Mouse (Mus musculus) adrenal gland, postnatal 14 days (tissue): Measurements from ENCODE around the gene 2810408A11Rik. TPM values are rescaled to one million over a fixed set of nuclear protein-coding genes. Genes with fewer than 3 reads are reported as not detected.
"Not testable (repeated sequence)": the region's sequence is repeated elsewhere in the genome, so short reads cannot be mapped to it uniquely, and the experiment has no call there.

Experiments
- DNase-seq: peaks from one replicate; pipeline ENCODE4 v3.0.0; 2021; ENCODE audit warnings: mixed read lengths
- total RNA-seq: library from RNA; stranded (reverse); gene quantifications from 2 replicates; pipeline ENCODE4 v1.2.3, GENCODE M21; 2021

The 2810408A11Rik gene
- total RNA-seq, 1 experiment from 2014 or later, result 1.8 TPM

DNA sequence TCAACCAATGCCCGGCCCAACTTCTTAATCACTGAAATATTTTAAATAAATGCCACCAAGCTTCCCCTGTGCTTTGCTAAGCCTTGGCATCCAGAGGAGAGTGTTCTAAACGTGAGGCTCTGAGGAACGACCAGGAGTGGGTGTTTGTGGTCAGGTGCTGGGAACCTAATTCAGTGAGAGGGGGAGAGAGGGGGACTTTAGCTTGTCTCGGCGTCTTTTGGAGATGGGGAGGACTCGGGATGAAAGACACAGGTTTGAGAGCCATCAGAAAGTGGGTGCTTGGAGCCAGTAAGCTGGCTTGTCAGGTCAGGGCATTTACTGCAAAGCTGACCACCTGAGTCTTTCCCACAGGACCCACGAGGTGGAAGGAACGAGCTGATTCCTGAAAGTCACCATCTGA, 31.0 kb upstream of the 2810408A11Rik start:
- DNase-seq, result no peak

DNA sequence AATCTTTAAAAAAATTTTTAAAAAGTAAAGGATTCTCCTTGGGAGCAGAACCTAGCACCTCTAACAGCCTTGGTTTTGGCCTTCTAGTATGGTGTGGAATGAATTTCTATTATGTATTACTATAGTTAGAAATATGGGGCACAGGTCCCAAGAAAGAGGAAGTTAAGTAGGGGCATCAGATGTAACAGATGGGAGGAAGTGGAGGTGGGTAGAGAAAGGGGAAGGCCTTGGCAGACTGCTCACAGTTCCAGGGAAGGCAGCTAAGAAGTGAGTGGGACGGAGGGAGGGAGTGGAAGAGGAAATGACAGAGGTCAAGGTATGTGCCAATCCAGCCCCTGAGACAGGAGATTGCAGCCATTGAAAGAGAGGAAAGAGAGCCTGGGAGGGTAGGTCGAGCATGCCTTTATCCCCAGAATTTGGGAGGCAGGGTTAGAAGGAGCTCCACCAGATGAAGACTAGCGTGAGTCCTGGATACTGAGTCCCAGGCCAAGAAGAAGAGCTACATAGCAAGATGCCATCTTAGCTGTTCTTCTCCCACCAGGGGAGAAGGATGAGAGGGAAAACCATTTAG, 30.3 kb upstream of the 2810408A11Rik start:
- DNase-seq, result no peak

DNA sequence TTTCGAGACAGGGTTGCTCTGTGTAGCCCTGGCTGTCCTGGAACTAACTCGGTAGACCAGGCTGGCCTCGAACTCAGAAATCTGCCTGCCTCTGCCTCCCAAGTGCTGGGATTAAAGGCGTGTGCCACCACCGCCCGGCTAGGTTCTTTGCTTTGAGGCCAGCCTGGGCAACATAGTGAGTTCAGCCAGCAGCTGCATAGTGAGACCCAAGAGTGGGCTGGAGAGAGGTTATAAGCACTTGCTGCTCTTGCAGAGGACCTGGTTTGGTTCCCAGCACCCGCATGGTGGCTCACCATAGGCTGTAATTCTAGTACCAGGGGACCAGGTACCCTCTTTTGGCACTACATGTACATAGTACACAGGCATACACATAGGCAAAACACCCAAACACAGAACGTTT, 29.4 kb upstream of the 2810408A11Rik start:
- DNase-seq, result not testable (repeated sequence)

DNA sequence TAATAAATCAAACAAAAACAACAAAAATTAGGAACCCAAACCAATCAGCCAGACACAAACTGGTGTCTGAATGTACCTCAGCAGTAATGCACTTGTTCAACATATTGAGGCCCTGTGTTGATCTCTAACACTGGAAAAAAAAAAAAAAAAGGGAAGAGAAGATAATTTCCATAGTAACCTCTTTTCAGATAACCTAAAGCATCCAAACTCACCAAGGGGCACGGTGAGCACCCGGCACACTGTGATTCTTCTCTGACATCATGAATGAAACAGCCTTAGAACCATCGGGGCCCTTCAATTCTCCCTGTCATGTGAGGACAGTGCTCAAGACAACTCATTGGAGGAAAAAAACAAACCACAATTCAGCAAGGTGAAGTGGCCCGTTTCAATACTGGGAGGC, 28.9 kb upstream of the 2810408A11Rik start:
- DNase-seq, result no peak

DNA sequence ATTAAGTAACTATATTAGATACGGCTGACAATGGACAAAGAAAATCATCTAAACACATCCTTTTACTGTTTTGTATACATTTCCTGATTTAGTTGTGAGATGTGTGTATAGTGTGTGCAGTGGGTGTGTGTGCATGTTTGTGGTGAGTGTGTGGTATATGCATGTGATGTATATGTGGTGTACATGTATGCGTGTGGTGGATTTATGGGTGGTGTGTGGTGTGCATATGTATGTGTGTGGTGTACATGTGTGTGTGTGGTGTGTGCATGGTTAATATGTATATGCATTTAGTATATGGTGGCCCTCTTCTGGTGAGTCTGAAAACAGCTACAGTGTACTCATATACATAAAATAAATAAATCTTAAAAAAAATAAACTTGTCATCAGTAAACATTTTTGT, 26.7 kb upstream of the 2810408A11Rik start:
- DNase-seq, result no peak

DNA sequence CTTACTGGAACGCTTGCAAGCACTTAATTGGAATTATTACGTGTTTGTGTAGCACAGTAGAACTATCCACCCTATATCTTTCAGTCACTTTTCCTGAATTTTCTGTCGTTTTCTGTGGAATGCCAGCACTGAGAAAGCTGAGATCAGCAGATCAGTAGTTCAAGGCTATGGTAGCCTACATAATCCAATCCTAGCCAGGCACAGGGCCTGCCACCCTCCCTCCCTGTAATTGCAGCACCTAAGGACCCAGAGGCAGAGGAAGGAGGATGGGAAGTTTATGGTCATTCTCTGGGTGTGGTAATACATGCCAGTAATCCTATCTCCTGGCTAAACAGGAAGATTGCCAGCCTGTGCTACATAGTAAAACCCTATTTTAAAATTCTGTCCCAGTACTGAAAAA, 22.0 kb upstream of the 2810408A11Rik start:
- peak; percentile 23 for DNase-seq

DNA sequence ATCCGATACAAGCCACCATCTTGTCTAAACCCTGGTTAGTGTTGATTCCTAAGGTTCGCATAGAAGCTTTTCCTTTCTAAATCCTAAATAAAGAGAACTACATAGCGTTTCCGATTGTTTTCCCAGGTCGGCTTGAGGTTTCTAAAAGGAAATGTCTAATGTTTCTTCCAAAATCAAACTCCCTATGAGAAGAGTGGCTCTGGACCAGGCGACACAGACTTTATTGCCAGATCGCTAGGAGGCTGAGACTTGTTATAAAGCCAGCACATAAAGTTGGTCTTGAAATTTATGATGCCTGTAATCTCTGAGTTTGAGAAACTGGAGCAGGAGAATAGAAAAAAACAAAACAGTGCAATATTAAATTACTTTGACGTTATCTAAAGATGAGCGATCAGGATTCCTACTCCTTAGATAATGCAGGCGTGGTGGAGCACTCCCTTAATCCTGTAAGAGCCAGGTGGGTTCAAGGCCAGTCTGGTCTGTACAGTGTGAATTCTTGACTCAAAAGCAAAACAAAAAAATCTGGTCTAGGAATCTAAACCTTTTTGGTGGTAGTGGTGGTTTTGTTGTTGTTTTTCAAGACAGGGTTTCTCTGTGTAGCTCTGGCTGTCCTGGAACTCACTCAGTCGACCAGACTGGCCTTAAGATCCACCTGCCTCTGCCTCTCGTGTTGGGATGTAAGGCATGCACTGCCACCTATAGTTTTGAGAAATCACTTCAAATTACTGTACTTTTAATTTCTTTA, 21.4 kb upstream of the 2810408A11Rik start:
- DNase-seq, result peak; percentile 30

DNA sequence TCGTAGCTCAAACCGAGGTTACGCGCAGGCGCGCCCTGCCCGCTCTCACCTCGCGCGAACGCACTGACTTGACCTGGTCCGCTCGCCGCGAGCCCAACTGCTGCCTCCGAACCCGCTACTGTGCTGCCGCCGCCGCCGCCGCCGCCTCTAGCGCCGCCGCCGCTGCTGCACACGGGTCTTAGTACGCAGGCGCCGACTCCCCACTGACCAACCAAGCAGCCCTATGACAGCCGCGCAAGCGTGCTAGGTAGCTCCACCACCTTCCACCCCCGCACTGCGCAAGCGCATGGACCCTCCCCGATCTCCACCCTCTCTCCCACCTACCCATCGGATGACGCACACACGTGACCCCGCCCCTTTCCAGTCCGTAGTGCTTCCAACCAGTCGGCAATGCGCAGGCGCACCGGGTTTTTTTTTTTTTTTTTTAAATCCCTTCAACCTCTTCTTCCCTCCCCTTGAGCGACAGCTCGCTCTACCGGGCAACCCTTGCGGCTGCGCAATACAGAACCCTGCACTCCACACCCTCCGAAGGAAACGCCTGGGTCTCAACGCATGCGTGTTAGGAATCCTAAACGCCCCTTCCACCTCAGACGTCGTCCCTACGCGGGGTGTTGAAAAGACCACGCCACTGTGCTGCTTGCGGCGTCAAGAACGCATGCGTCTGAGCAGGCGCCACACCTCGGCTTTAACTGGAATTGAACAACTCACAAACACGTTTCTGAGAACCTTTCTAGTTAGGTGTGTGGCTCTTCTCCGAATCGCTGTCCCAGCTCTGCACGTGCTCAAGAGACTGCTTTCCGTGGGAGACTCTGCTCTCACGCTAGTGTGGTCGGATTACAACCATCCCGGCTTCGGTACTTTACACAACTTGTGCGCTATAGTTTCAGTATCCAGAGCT, 20.6 kb upstream of the 2810408A11Rik start, which contains the start of gene Eif5a:
TSS of gene Eif5a (minus strand) at position 845 of the 898 bp plus-strand sequence.
- peak; percentile 100 for DNase-seq

DNA sequence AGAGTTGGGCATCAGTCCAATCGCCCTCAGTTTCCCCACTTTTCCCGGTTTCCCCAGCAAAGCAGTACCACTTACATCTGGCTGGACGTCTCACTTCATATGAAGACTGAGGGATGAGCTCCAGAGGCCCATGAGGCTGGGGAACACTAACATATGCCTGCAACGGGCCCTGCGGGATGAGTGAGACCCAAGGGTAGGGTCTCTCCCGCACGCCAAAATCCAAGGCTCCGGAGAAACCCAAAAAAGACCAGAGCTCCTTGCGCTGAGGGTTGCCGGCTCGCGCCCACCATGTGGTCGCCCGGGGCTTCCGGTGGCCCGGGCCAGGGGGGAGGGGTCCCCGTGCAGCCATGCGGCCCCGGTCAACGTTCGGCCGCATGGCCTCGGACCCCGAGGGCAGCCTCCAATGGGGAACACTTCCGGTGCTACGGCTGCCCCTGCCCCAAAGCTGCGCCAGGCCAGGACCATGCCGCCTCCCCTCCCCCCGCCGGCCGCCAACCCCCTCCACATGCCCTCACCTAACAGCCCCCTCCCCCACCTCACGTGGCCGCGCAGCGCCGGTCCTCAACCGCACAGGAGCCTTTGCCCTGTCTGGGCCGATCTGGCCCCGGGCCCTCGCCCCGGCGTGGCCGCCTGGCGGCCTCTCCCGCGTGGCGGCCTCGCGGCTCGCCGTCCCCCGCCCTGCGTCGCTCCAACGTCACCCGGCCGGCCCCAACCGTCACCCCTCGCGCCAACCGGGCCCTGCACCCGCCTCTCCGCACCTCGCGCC, 19.7 kb upstream of the 2810408A11Rik start:
- DNase-seq, result peak; percentile 79

DNA sequence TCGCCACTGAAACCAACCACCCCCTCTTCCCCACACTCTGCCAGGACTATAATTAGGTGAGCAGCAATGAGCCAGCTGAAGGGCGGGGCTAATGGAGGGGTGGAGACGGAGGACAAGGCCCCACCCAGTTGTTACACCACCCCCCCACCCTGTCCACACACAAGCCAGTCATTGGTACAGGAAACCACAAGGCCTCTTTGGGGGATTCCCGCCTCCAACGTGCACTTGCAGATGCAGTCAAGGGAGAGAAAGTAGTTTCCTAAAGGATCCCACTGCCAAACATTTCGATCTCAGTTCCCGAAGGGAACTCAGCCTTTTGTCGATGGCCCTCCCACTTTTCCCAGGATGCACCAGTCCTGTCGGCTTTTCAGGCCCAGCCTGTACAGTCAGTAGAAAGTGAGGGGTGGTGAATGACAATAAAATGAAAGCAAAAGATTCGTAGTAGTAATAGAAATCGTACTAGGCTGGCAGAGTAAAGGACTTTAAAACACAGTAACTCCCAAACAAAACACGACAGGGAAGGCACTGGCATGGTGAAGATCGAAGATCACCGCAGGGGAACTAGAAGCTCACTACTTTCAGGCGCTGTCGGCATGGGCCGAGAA, 19.0 kb upstream of the 2810408A11Rik start:
- DNase-seq, result peak; percentile 92

DNA sequence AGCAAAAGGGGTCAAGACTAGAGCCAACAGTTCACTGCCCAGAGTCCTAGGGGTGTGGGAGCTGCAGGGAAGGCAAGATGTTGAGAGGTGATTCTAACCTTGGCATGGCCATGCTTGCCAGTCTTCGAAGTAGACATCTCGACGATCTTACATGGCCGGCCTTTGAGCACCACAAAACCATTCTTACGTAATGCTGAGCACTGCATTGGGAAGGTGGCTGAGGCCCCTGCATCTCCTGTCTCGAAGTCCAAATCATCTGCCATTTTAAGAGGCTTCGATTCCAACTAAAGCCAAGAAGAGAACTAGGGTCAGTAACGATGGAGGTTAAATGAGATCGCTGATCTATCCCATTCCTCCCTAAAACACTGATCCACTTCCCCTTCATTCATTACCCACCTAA, 18.3 kb upstream of the 2810408A11Rik start:
- DNase-seq, result no peak

DNA sequence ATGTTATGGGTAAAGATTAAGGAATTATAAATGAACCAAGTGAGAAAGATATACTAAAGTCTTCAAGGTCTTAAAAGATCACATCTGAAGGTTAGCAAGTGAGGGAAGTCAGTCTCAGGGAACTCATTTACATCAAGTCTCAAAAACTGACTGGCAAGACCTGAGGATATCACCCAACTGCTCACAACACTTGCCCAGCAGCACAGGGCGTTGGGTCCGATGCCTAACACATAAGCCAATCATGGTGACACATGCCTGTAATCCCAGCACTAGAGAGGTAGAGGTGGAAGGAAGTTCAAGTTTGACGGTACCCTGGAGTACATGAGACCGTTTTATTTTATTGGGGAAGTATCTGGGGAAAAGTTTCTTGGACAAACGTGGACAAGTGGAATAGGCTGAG, 17.3 kb upstream of the 2810408A11Rik start:
- no peak for DNase-seq

DNA sequence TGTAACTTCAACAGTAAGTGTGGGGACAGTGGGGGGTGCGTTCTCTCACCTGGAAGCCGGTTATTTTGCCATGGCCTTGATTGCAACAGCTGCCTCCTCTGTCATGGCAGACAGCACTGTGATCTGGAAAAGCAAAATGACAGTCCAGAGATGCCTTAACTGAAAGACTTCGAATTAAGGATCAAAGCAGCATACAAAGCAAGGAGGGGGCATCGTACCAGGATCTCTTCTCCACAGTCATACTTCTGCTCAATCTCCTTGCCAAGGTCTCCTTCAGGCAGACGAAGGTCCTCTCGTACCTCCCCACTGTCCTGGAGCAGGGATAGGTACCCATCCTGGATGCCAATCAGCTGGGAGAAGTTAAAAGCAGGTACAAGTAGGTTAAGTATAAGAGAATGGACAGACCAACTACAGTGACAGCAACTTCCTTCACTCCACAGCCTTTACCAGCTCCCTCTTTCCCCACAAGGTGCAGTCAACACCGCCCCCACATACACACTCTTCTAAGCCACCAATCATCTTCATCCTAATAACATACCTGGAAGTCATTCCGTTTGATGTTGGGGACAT, 16.7 kb upstream of the 2810408A11Rik start:
- no peak for DNase-seq

DNA sequence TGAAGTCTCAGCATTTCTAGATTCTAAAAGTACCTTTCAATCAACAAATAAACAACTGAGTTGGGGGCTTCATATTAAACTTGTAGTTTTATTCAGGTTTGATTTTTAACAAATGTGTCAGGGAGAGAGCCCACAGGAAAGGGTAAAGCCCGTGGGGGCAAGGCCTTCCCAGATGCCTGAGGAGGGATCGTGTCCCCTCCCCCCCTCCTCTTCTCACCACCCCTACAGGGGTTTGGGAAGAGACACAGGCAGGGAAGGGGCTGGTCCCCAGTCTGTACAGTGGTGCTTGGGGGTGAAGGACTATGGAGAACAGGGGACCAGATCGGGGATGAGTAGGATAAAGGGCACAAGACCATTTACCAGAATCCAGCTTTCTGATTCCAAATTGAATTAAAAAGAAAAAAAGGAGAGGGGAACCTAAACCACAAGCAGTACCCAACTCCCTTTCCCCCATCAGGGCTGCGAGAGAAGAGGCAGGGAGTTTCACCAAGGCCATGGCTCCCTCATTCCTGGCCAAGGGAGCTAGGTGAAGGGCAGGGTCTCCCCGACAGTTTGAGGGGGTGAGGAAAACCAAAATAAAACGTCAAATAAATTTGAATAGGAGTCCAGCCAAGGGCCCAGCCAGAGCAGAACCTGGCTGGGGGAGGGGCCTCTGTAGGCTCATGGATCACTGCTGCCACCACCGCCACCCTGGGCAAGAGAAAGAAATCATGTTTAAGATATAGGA, 16.0 kb upstream of the 2810408A11Rik start:
- DNase-seq, result not testable (repeated sequence)

DNA sequence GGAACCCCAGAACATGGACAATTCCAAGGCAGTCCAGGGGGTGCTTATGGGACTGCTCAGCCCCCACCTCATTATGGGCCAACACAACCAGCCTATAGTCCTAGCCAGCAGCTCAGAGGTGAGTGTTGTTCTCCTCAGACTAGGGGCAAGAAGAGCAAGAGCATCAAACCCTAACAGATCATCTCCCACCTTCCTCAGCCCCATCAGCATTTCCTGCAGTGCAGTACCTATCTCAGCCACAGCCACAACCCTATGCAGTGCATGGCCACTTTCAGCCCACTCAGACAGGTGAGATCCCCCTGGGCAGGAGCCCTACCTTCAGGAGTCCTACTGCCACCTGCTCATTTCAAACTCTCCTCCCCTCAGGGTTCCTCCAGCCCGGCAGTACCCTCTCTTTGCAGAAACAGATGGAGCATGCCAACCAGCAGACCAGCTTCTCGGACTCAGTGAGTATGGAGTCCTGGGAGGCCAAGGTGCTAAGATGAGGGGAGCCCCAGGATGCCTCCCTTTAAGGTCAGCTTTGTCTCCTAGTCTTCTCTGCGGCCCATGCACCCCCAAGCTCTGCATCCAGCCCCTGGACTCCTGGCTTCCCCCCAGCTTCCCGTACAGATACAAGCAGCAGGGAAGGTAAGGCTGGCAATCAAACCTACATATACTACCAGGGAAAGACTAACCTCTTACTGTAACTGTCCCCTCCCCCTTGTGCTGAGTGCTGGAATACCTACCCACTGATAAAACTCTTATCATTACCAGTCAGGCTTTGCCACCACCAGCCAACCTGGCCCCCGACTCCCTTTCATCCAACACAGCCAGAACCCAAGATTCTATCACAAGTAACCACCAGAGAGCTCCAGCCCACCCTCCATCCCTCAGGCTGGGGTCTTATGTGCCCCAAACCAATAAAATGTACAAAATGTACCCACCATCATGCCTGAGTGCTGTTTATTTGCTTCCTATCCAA, 15.2 kb upstream of the 2810408A11Rik start:
- DNase-seq, result no peak

DNA sequence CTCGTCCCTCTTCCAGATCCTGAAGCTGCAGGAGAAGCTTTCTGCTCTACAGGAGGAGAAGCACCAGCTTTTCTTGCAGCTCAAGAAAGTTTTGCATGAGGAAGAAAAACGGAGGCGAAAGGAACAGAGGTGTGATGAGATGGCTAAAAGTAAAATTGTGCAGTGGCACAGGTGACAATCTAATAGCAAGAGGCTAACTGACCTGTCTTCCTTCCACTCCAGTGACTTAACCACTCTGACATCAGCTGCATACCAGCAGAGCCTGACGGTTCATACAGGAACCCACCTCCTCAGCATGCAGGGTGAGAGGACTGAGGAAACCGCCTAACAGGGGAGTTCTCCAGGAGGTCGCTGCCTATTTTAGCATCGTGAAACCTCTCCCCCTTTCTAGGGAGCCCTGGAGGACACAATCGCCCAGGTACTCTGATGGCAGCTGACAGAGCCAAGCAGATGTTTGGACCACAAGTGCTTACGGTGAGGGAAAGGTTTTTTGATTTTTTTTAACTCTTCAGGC, 14.2 kb upstream of the 2810408A11Rik start:
- no peak for DNase-seq

DNA sequence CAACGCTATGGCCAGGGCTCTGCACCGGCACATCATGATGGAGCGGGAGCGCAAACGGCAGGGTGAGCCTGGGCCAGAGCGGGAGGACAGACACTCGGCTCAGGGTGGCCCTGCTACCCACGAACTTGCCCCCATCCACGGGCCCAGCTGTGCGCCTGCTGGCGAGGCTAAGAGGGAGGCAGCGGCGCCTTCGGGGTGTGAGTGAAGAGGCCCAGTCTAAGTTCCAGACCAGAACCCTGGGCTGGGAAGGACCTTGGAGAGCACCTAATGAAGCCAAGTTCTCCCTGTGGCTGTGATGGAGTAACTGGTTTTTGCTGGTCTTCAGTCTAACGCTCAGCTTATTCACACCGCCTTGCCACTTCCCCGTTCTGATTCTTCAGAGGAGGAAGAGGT, 13.6 kb upstream of the 2810408A11Rik start:
- peak; percentile 58 for DNase-seq

DNA sequence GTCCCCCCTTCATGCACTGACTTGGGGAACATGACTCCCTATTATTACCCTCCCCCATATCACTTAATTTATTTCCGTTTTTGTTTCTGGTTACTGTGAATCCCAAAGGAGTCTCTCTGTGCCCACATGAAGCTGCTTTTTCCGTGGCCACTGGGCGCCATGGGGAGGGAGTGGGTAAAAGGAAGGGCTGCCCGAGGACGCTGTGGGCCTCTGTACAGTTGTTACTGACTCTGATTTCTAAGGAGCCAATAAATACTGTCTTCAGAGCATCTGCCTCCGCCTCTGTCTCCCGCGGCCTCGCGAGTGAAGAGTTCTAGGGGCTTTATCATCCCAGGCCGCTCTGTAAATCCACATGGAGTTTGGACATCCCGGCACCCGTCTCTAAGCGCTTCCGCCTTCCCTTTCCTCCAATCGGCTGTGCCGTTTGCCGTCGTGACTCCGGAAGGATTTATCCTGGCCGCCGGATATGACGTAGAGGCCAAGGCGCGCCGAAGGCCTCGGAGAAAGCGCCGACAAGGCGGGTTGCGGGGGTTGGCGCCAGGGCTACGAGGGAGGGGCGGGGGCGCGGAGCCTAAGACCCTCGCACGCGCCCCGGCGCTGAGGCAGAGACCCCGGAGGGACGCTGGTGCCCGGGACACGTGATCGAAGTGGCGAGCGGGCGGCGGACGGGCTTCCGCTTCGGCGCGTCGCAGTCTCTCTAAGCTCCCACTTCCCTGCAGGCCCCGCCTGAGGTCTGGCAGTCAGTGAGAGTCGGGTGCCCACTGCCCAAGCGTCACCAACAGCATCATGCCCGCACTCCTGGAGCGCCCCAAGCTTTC, 13.0 kb upstream of the 2810408A11Rik start, which contains the start of gene Gps2:
TSS of gene Gps2 (plus strand) at position 335 of the 818 bp plus-strand sequence.
- DNase-seq, result peak; percentile 95
